Mouse (Mus musculus) heart, embryonic 10.5 days (tissue): ENCODE results near the gene Slc5a11. TPM values are rescaled to one million over a fixed set of nuclear protein-coding genes. Genes with fewer than 3 reads are reported as not detected.

Source experiments
- DNase-seq: peaks from one replicate; pipeline ENCODE4 v3.0.0-alpha.2; 2017; ENCODE audit warnings: low spot score
- H3K27ac ChIP-seq: fragments of 300-500 bp; sonication (generic); 2 replicates; pipeline ENCODE4 v1.5.1; 2016; ENCODE audit warnings: mild to moderate bottlenecking
- H3K27me3 ChIP-seq: fragments of 300-500 bp; sonication (generic); 2 replicates; pipeline ENCODE4 v1.6.1; 2016; ENCODE audit warnings: mild to moderate bottlenecking; ENCODE audit not compliant: poor library complexity, insufficient read depth, severe bottlenecking
- H3K36me3 ChIP-seq: fragments of 300-500 bp; sonication (generic); 2 replicates; pipeline ENCODE4 v1.6.1; 2016; ENCODE audit warnings: mild to moderate bottlenecking, moderate library complexity
- H3K4me1 ChIP-seq: fragments of 300-500 bp; sonication (generic); 2 replicates; pipeline ENCODE4 v1.6.1; 2016; ENCODE audit warnings: mild to moderate bottlenecking
- H3K4me3 ChIP-seq: fragments of 300-500 bp; sonication (generic); 2 replicates; pipeline ENCODE4 v1.5.1; 2016; ENCODE audit warnings: mild to moderate bottlenecking, moderate library complexity
- H3K9me3 ChIP-seq: fragments of 300-500 bp; sonication (generic); 2 replicates; pipeline ENCODE4 v1.6.1; 2016; ENCODE audit warnings: mild to moderate bottlenecking, moderate library complexity
- WGBS: fragments of 180-500 bp; shearing (Covaris S2); methylation state at CpG from one replicate; pipeline ENCODE4 v1.1.7; 2016; 5-methylcytosine and 5-hydroxymethylcytosine counted together
- polyA plus RNA-seq: library from polyadenylated mRNA; unstranded; fragments of >200 nt; fragmentation: Nextera tagmentation; extraction: Ambion mirVana; gene quantifications from 2 replicates; pipeline ENCODE4 v1.2.1, GENCODE M21; 2016

Slc5a11 gene
- polyA plus RNA-seq, 1 experiment from 2014 or later: 0.50 TPM

DNA sequence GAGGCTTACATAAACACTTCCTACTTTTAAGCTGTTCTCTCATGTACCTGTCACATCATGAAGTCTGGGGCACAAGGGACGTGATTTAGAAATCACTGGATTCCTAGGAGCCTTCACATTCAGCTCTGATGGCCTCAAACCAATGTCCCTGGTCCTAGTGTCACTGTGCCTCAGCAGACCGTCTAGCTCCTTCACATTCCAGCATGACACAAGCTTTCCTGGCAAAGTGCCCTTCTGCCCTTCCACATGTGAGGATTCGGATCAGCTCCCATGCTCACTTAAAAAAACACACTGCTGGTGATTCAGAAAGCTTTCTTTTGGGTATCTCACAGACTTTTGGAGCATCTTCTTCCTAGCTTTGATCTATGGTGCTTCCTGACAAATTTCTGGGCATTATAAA lies 83.6 kb downstream of the Slc5a11 start:
- Histone ChIP-seq H3K27me3 (no peaks in the 10 kb centered on the region), H3K4me3 (no peak overlapping the region), H3K4me1 (peaks cover 24% of the 10 kb centered on the region), H3K27ac (no peak overlapping the region), H3K9me3 (no peaks in the 10 kb centered on the region), H3K36me3 (peaks cover 59% of the 10 kb centered on the region)
- DNase-seq: no peak
- WGBS: 36% methylated on average over 3 of the region's 3 CpGs

- Histone ChIP-seq H3K4me3 (no peak overlapping the region), H3K4me1 (peaks cover 11% of the 10 kb centered on the region)
- WGBS: 86% methylated on average over 3 of the region's 3 CpGs
These were observed 85.7 kb downstream of the Slc5a11 start for GRCm38 (mm10) chr7:123300258-123300657.

DNA sequence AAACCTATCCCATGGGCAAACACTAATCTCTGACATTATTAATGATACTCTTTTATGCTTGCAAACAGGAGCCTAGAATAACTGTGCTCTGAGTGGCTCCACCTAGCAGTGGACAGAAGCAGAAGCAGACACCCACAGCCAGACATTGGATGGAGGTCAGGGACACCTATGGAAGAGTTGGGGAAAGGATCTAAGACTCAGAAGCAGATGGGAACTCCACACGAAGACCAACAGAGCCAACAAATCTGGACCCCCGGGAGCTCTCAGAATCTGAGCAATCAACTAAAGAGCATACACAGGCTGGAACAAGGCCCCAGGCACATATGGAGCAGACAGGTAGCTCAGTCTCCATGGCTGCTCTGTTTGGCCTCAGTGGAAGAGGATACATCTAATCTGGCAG lies 90.8 kb downstream of the Slc5a11 start:
- H3K9me3 ChIP-seq: no peaks in the 10 kb centered on the region
- H3K27ac ChIP-seq: no peak overlapping the region
- H3K27me3 ChIP-seq: no peaks in the 10 kb centered on the region
- H3K4me3 ChIP-seq: no peak overlapping the region
- DNase-seq: no peak
- WGBS: 81% methylated on average over 2 of the region's 2 CpGs
- H3K4me1 ChIP-seq: no peaks in the 10 kb centered on the region
- peaks cover 66% of the 10 kb centered on the region for H3K36me3 ChIP-seq

More at GRCm38 (mm10) chr7:123300258-123300657, 85.7 kb downstream of the Slc5a11 start:
- Histone ChIP-seq H3K9me3 (no peaks in the 10 kb centered on the region), H3K36me3 (peaks cover 58% of the 10 kb centered on the region), H3K27ac (no peak overlapping the region), H3K27me3 (no peaks in the 10 kb centered on the region)
- no peak for DNase-seq

GRCm38 (mm10) chr7:123307236-123307635 lies 92.7 kb downstream of the Slc5a11 start:
- H3K27ac ChIP-seq: no peak overlapping the region
- no peaks in the 10 kb centered on the region for H3K9me3 ChIP-seq
- 0 out of 2 replicates have a peak, but pooled peaks cover 4% of the 10 kb centered on the region for H3K4me1 ChIP-seq
- no peaks in the 10 kb centered on the region for H3K27me3 ChIP-seq
- 95% methylated on average over 8 of the region's 8 CpGs for WGBS
- peaks cover 78% of the 10 kb centered on the region for H3K36me3 ChIP-seq
- H3K4me3 ChIP-seq: no peak overlapping the region
- no peak for DNase-seq

GRCm38 (mm10) chr7:123307887-123308558 lies 93.4 kb downstream of the Slc5a11 start:
- Histone ChIP-seq H3K9me3 (no peaks in the 10 kb centered on the region), H3K36me3 (peaks cover 83% of the 10 kb centered on the region), H3K4me3 (no peak overlapping the region), H3K27ac (no peak overlapping the region), H3K27me3 (no peaks in the 10 kb centered on the region), H3K4me1 (0 out of 2 replicates have a peak, but pooled peaks cover 4% of the 10 kb centered on the region)
- no peak for DNase-seq
- 92% methylated on average over 4 of the region's 4 CpGs for WGBS

DNA sequence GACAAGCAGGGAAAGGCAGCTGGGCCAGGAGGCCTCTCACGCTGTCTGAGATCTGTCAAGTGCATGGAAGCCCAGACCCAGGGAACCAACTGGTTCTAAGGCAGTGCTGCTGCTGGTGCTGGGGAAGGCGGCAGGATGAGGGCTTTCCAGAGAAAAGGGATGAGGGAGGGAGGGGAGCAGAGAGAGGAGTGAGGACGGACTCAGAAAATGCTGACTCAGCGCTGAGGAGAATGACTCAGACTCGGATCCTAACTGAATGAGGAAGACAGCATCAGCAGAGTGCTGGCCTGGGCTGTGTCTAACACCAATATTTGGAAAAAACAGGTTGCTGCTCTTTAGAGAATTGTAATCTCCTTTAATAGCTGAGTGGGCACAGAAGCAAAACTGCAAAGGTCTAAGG lies 97.3 kb downstream of the Slc5a11 start:
- Histone ChIP-seq H3K36me3 (peaks cover 75% of the 10 kb centered on the region), H3K27me3 (no peaks in the 10 kb centered on the region), H3K4me3 (no peak overlapping the region), H3K9me3 (no peaks in the 10 kb centered on the region), H3K27ac (no peak overlapping the region), H3K4me1 (0 out of 2 replicates have a peak, but pooled peaks cover 4% of the 10 kb centered on the region)
- 60% methylated on average over 5 of the region's 5 CpGs for WGBS
- no peak for DNase-seq

- H3K36me3 ChIP-seq: peaks cover 73% of the 10 kb centered on the region
- H3K27me3 ChIP-seq: no peaks in the 10 kb centered on the region
- 0 out of 2 replicates have a peak, but pooled peaks cover 4% of the 10 kb centered on the region for H3K4me1 ChIP-seq
- no peak for DNase-seq
- no peaks in the 10 kb centered on the region for H3K9me3 ChIP-seq
- 84% methylated on average over 3 of the region's 3 CpGs for WGBS
- H3K4me3 ChIP-seq: no peak overlapping the region
- H3K27ac ChIP-seq: no peak overlapping the region
These were observed 98.2 kb downstream of the Slc5a11 start for GRCm38 (mm10) chr7:123312738-123313137.

DNA sequence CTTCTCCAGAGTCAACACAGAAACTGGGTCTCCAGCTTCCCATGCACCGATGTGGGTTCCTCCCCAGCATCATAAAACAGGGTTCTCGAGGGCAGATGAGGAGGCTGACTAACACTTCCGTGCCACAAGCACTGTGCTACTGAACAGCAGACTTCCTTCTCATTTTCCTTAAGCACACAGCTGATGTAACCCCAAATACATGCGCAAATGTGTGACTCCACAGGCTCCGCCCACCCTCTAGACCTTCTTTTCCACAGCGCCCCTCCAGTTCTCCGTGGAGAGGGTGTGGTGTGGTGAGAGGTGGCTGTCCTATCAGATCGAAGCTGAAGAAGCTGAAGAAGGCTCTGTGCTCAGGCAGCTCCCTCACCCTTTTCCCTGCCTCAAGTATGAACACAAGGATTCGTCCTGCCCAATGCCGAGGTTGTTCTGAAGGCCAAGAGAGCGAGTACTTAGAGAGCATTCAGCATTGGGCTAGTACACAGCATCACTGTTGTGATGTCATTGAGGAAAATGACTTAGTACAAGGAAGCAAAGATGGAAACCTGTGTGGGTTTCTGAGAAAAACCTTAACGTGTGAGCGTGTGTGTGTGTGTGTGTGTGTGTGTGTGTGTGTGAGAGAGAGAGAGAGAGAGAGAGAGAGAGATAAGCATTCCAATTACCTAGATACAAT lies 108.0 kb downstream of the Slc5a11 start:
- Histone ChIP-seq H3K36me3 (peaks cover 79% of the 10 kb centered on the region), H3K27me3 (no peaks in the 10 kb centered on the region), H3K4me3 (no peak overlapping the region), H3K4me1 (peaks cover 21% of the 10 kb centered on the region), H3K27ac (no peak overlapping the region), H3K9me3 (no peaks in the 10 kb centered on the region)
- no peak for DNase-seq
- WGBS: 75% methylated on average over 13 of the region's 13 CpGs

Other genes starting within 250 kb of the Slc5a11 start
- 16.2 and 25.5 TPM in 2 replicates for gene Rbbp6, start 249.1 kb upstream of the Slc5a11 start, polyA plus RNA-seq
- 39.9 and 51.2 TPM in 2 replicates for gene Tnrc6a, start 90.9 kb upstream of the Slc5a11 start, polyA plus RNA-seq
- 42.7 and 50.2 TPM in 2 replicates for gene Lcmt1, start 155.0 kb downstream of the Slc5a11 start, polyA plus RNA-seq
- 24.0 and 27.0 TPM in 2 replicates for gene Arhgap17, start 155.1 kb downstream of the Slc5a11 start, polyA plus RNA-seq
- 1.4 and 1.7 TPM in 2 replicates for gene Aqp8, start 247.5 kb downstream of the Slc5a11 start, polyA plus RNA-seq